ENCODE assay signal across 8 mouse cellular contexts in the genomic region with DNA sequence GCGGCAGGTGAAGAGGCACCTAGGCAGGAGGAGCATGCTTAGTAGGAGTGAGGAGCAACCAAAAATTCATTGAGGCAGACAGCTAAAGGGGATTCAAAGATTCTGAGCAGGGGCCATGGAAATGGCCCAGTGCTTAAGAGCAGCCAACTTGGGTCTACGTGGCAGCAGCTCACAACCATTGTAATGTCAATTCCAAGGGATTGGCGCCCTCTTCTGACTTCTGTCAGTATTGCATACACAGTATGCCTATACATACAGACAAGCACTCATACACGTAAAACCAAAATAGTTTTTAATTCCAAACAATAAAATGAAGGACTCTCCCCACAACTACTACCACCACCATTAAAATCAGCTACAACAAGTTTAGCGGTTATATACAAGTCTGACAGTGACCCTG.
DNase-seq lines count a peak whose midpoint lies in the region; ATAC-seq and TF ChIP-seq lines count a peak whose summit lies in the region.

No protein-coding gene starts in this region.

- DNase-seq in cerebellum, adult 9-10 months, result peak; percentile 24
- no peak for DNase-seq in cerebellum, adult 11-12 months
- no peak for DNase-seq in left cerebral cortex, adult 2 months (ENCODE audit: extremely low spot score in 1 of 2, low spot score in 2 of 2)
- no peak for DNase-seq in left cerebral cortex, adult 11 months (ENCODE audit: low spot score)
- DNase-seq in ZHBTc4 (ENCODE audit: low read depth, low spot score) (peak; percentile 88), MN1 (ENCODE audit: low spot score) (no peak)
- DNase-seq in forelimb bud, embryonic 11.5 days (ENCODE audit: low read depth, low spot score), result peak; percentile 28

- H3K27ac ChIP-seq in left cerebral cortex, adult 2 months, result no peak overlapping the region

- peak; percentile 54 for TF ChIP-seq CTCF in left cerebral cortex, adult 2 months (IDR thresholded peaks at IDR 0.05)

- ATAC-seq in megakaryocyte-erythroid progenitor cell, adult 5-6 weeks (replicated peaks; ENCODE audit: low FRiP score, low TSS enrichment, poor library complexity, severe bottlenecking), result peak; percentile 83

- H3K4me3 ChIP-seq in left cerebral cortex, adult 2 months, result no peak overlapping the region

- intact Hi-C loops in left cerebral cortex, adult 2 months (cut with DNase I), result loop anchor here (5.0 kb wide), 1 partner anchor 237 kb away; no protein-coding TSS in a partner anchor

Comparison
In these comparisons a context has a peak if more than half of its experiments do, and no peak if none do; other contexts are left out.
1. DNase-seq: peak in cerebellum, adult 9-10 months (single experiment), ZHBTc4 (single experiment) and forelimb bud, embryonic 11.5 days (single experiment); none in cerebellum, adult 11-12 months (single experiment), left cerebral cortex, adult 2 months (0 of 2), left cerebral cortex, adult 11 months (single experiment) and MN1 (single experiment).